Mouse (Mus musculus) liver, adult 2 months (tissue): ENCODE data around the gene Ltn1.

Experiments used
- CTCF ChIP-seq: fragments of 200-500 bp; IDR thresholded peaks from 2 replicates; pipeline ENCODE4 v1.5.1; 2011; ENCODE audit warnings: low read depth, low read length, control low read depth
- POLR2A ChIP-seq: fragments of 200-500 bp; IDR thresholded peaks from 2 replicates; pipeline ENCODE4 v1.6.1; 2011; ENCODE audit warnings: low read length, control low read depth; ENCODE audit not compliant: insufficient read depth; ENCODE audit errors: extremely low read depth

DNA sequence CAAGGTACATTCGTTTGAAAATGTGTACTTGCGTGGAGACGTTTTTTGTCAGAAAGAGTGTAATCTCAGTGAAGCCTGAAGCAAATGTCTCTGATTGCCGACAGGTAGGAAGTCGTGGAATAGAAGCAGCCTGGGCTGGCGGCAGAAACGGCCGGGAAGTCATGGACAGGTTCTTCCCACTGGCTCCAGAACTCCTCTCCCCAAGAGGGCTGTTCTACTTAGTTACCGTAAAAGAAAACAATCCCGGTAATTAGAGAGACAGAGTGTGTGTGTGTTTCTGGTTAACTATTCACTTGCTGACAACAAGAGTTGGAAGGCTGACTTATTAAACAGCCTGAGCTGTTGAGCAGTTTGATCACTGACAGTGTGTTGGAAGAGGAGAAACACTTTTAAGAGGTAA is 66.4 kb downstream of the Ltn1 start:
- no peak for TF ChIP-seq CTCF
- TF ChIP-seq POLR2A = no peak
